Mouse (Mus musculus) spleen, adult 18-20 months (tissue): ENCODE measurements at regions not wholly inside any gene's neighbourhood (a gene's known extent, or its start where the extent isn't known, plus 50 kb on each side); places are given as distances from the start of the nearest gene placed in this dataset.
A peak's percentile ranks its signal among the peaks of the same experiment; 100 is the strongest.

Experiments
- DNase-seq, 2 experiments: peaks; one replicate each; pipeline ENCODE4 v3.0.0; 2022; ENCODE audit warnings: mixed read lengths in 2 of 2

- DNase-seq, result no peak
These were observed 341.1 kb upstream of the Kif2a start for GRCm38 (mm10) chr13:107362806-107363687.

DNA sequence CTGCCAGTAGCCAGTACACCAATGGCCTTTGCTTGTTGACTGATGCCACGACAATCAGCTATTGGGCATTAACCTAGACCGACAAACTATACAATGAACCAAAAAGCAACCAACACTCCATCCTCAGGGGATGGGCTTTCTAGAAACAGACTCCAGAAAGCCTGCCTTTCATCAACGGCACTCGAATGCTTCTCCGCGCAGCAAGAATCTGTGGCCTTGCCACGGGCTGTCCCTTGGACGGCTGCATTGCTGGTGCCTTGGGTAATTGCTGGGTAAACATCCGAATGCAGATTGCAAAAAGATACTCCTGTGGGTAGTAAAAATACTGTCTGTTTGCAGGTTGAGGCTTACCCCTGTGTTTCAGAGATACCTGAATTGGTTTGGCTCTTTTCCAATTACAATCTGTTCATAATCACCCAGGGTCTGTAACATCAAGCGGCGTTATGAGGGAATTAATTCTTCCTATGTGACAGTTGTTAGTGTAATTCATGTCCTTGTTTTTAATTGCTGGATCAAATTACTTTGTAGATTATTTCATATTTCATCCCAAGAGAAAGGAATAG, 319.0 kb upstream of the Kif2a start:
- no peak for DNase-seq

GRCm38 (mm10) chr13:107338111-107338510, 316.2 kb upstream of the Kif2a start:
- no peak for DNase-seq

DNA sequence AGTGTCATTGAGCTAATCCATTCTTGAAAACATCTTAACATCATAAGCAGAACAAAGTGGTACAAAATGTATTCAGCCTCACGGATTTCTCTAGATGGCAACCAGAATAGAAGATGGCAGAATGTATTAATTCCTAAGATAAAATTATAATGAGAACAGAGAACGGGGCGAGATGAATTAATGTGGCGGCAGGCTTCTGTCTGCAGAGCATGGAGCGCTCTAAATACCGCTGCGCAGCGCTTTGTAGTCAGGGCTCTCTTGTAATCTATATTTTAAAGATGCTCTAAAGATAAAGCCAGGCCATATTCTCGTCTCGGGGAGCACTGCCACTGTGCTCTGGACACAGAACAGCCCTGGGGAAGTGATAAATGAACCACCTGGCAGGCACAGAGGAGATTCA, 315.2 kb upstream of the Kif2a start:
- DNase-seq, result no peak

DNA sequence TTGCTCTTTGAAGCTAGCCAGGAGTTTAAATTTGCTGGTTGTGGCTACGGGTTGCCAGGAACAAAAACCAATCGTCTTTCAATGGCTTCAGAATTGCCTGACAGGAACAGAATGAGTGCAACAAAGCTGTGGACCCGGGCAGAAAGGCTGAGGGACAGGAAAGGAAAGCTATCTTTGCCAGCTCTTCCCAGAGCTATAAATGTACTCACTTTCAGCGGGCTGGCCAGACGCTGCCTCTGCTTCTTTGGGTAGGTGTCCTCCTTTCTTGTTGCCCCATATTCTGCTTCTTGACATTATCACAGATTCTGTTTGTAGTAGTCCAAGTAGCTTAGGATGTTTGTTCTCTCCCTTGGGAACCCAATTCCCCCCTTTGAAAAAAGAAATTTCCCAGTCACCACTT, 307.4 kb upstream of the Kif2a start:
- no peak for DNase-seq

GRCm38 (mm10) chr13:107325707-107326495, 304.0 kb upstream of the Kif2a start:
- DNase-seq, result peak in 1 of 2 experiments; percentile 27

DNA sequence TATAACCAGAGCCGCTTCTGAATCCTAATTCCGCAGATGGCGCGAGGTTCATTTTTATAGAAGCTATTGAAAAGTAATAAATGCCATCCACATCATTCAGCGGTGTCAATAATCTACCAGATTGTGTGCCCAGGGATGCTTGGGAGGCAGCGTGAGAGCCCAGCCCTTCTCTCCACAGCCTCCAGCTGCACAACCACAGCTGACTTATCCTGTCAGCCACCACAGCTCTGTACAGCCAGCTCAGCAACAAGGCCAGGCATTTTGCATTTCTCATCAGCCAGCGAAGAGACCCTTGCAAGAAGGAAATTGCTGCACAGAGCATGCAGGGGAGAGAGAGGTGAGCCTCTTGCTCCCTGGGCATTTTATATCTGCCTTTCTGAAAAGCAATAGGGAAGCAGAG, 292.8 kb upstream of the Kif2a start:
- no peak for DNase-seq

DNA sequence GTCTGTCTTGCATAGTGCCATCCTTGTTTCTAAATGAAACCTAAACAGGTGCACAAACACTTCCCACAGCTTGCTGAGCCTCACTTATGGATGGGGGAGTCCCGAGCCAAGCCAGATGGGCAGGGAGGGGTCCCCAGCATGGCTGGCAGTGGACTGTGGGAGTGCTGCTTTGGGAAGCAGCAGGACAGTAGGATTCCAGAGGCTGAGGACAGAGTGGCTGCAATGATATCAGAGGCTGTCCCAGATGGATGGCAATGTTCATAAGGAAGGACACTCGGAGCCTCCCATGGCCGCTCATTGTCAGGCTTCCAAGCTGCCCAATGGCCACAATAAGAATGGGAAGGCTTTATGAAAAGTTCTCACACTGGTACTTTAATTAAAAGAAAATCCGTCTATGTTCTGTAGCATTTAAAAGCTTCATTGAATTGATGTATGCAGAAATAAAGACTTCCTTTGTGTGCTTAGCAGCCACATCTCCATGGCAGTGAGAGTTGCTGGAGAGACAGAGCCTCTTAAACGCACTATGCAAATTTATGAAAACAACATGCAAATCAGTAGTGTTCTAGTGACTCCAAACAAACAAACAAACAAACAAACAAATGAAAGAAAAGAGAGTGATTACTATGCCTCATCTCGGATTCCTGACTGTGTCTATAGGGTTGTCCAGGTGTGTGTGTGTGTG, 287.2 kb upstream of the Kif2a start:
- DNase-seq, result no peak

- DNase-seq, result no peak
These were observed 286.5 kb upstream of the Kif2a start for GRCm38 (mm10) chr13:107308404-107308803.

DNA sequence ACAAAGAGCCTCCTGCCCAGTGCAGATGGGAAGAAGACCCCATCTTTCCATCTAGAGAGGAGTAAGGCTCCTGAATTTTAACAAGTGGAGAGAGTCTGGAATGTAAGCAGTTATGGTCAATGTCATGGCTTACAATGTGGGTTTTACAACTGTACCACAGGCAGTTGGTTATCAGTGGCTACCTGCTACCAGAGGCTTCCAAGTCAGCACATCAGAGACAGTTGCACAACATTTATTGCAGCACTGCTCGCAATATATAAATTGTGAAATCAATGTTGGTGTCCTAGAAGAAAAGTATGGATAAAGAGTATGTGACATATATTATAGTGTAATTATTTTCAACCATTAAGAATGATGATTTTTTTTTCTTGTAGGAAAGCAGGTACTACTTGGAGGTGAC, 285.0 kb upstream of the Kif2a start:
- no peak for DNase-seq

GRCm38 (mm10) chr13:107306232-107306631, 284.3 kb upstream of the Kif2a start:
- no peak for DNase-seq

- DNase-seq, result no peak
These were observed 283.8 kb upstream of the Kif2a start for GRCm38 (mm10) chr13:107305738-107306137.

DNA sequence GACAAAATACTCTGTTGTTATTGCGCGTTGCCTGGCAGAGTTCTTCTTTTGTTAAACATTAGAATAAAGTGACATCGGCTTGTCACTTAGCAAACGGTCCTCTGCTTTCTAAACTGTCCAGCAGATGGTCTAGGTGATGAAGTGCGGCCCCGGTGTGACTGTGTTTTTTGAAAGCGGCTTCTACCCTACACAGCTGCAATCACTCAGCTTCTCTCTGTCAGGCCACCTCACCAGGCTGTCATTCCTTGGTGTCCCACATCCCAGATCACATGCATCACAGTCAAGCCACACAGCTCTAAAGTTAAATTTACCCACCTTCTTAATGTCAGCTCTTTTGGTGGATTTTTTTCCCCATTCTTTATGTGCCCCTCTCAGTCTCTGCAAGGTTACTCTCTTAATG, 282.0 kb upstream of the Kif2a start:
- no peak for DNase-seq

DNA sequence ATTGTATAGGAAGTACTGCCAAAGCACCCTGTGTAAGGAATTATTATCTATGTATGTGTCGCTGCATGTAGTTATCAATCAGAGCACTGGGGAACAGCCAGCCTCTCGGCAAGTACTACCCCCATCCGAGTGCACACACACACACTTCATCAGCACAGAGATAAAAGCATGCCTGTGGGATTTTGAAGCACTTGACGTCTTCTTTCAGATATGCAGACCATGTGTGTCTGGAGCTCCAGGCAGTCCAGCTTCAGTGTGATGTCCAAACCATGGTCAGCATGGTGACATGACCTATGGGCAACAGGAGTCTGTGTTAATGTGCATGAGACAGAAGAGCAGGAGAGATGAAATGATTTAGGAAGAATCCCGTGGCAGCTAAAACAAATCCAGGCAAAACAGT, 281.4 kb upstream of the Kif2a start:
- DNase-seq, result no peak

- DNase-seq, result no peak
These were observed 278.9 kb upstream of the Kif2a start for GRCm38 (mm10) chr13:107300792-107301191.

GRCm38 (mm10) chr13:107264581-107264980, 242.7 kb upstream of the Kif2a start:
- DNase-seq, result no peak

GRCm38 (mm10) chr13:107261479-107262050, 239.6 kb upstream of the Kif2a start:
- no peak for DNase-seq

DNA sequence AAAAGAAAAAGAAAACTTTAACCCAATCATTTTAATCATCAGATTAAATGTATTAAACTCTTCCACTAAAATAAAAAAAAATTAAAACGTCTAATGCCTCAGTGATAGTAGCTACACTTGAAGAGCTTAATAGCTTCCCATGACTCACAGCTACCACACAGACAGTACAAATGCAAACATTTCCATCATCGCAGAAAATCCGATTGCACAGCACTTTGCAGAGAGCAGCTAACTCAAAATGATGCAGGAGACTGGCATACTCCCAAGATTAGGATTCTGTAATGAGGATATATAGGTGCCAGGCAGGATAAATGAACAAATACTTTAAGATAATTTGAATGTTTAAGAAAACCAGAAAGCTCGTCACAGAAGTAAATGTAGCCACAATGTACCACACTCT, 238.3 kb upstream of the Kif2a start:
- no peak for DNase-seq

DNA sequence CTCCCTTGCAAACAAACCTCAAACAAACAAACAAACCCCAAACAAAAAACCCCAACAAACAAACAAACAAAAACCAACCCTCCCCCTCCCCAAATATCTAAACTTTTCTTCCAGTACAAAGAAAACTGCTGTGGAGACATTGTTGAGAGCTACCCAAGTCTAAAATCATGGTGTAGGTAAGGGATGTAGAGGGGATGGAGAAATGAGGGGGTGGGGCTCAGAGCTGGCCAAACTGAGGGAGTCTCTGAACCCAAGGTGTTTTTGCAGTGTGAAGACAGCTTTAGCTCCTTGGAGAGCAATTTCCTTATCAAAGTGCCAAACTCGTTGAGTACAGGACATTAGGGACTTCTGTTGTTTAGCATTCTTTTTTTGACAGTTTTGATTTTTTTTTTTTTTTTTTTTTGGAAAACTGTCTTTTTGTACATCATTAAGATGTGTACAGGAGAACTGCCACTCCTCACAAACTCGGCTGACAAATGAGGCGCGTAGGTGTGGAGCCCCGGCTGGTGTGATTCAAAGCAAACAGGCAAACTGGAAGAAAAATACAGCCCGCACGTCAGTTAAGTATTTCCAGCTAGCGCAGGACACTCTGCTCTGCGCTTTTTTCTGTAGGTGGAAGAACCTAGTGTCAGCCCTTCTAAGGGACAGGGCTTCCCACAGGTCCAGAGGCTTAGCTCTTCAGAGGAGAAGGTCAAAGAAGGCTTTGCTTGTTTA, 226.0 kb upstream of the Kif2a start:
- DNase-seq, result no peak

GRCm38 (mm10) chr13:107246956-107247751, 225.2 kb upstream of the Kif2a start:
- no peak for DNase-seq

GRCm38 (mm10) chr13:107244173-107244572, 222.2 kb upstream of the Kif2a start:
- DNase-seq, result no peak
